Mouse (Mus musculus) macrophage (primary cell): ENCODE data around the gene Anp32e. TPM values are rescaled to one million over a fixed set of nuclear protein-coding genes. Genes with fewer than 3 reads are reported as not detected.
"Not testable (repeated sequence)": the region's sequence is repeated elsewhere in the genome, so short reads cannot be mapped to it uniquely, and the experiment has no call there.

Source experiments
- H3K27ac ChIP-seq: fragments of 350-480 bp; formaldehyde crosslinking; 2 replicates; pipeline ENCODE4 v1.9.0; 2021
- H3K36me3 ChIP-seq: fragments of 350-480 bp; formaldehyde crosslinking; 2 replicates; pipeline ENCODE4 v1.9.0; 2021; ENCODE audit errors: inconsistent target
- H3K4me3 ChIP-seq: fragments of 350-480 bp; formaldehyde crosslinking; 2 replicates; pipeline ENCODE4 v1.9.0; 2021; ENCODE audit errors: inconsistent target
- H3K79me2 ChIP-seq: fragments of 350-480 bp; formaldehyde crosslinking; 2 replicates; pipeline ENCODE4 v1.9.0; 2021; ENCODE audit errors: inconsistent target
- WGBS: methylation state at CpG from one replicate; pipeline ENCODE4 v1.1.7; 2026; ENCODE audit warnings: inconsistent platforms; ENCODE audit not compliant: missing documents; 5-methylcytosine and 5-hydroxymethylcytosine counted together
- polyA plus RNA-seq: library from polyadenylated mRNA; stranded (reverse); fragments of 250-400 nt; gene quantifications from 3 replicates; pipeline ENCODE4 v1.2.4, GENCODE M21; 2018; ENCODE audit warnings: inconsistent platforms
- total RNA-seq, 78 experiments: library from RNA; depleted of rRNA; stranded (reverse); fragments of 250-400 nt; gene quantifications; 1 replicate in 9 of 78; 2 replicates in 24 of 78; 3 replicates in 43 of 78; 4 replicates in 2 of 78; pipeline ENCODE4 v1.2.4; 2018; ENCODE audit warnings: inconsistent platforms in 56 of 78

Gene Anp32e
- total RNA-seq (2018; cell fraction: chromatin; rRNA removed): 10 to 100 TPM in 16 of 26 experiments, 1 to 10 TPM in 10; 5.8 to 31.9 (median 11.0) TPM
- 10 to 100 TPM; 24.0 to 62.5 (median 37.7) TPM for total RNA-seq (2018; cell fraction: cytosol; rRNA removed)
- total RNA-seq (2018; cell fraction: nucleus; rRNA removed): 10 to 100 TPM; 11.2 to 50.9 (median 18.7) TPM
- 40.1 to 196 TPM (median 80.7 TPM) in 3 replicates for polyA plus RNA-seq

GRCm38 (mm10) chr3:95928658-95929503, at the start of gene Anp32e:
Anp32e (plus strand) TSS chr3:95929246.
- Histone ChIP-seq H3K79me2 (peaks cover 42% of the 10 kb centered on the region), H3K36me3 (no peaks in the 10 kb centered on the region), H3K27ac (peak within 1 kb of the TSS; percentile 82), H3K4me3 (peak within 1 kb of the TSS; percentile 94)
- WGBS: 2% methylated on average over 48 of the region's 49 CpGs

GRCm38 (mm10) chr3:95881979-95882815, 46.8 kb upstream of the Anp32e start, which contains the start of gene Ciart:
Ciart (minus strand) TSS chr3:95882251.
- Histone ChIP-seq H3K4me3 (peak within 1 kb of the TSS; percentile 56), H3K36me3 (peaks cover 29% of the 10 kb centered on the region), H3K79me2 (no peaks in the 10 kb centered on the region), H3K27ac (peak within 1 kb of the TSS; percentile 40)
- 1% methylated on average over 65 of the region's 66 CpGs for WGBS

GRCm38 (mm10) chr3:95882816-95883425, 46.1 kb upstream of the Anp32e start:
- H3K36me3 ChIP-seq: peaks cover 31% of the 10 kb centered on the region
- H3K27ac ChIP-seq: peak overlapping the region; percentile 40
- peak overlapping the region; percentile 56 for H3K4me3 ChIP-seq
- WGBS: 2% methylated on average over 23 of the region's 24 CpGs
- no peaks in the 10 kb centered on the region for H3K79me2 ChIP-seq

- Histone ChIP-seq H3K79me2 (peaks cover 4% of the 10 kb centered on the region; the same call in 1 of the 2 replicates), H3K36me3 (peaks cover 31% of the 10 kb centered on the region), H3K4me3 (no peak overlapping the region), H3K27ac (no peak overlapping the region)
- whole genome bisulfite sequencing: 97% methylated on average over 5 of the region's 5 CpGs
Measured at GRCm38 (mm10) chr3:95884400-95884799, 44.6 kb upstream of the Anp32e start.

- peaks cover 31% of the 10 kb centered on the region for H3K36me3 ChIP-seq
- whole genome bisulfite sequencing: 83% methylated on average over 3 of the region's 4 CpGs
Measured at GRCm38 (mm10) chr3:95887596-95887995, 41.5 kb upstream of the Anp32e start.

GRCm38 (mm10) chr3:95889664-95890063, 39.4 kb upstream of the Anp32e start:
- Histone ChIP-seq H3K79me2 (peaks cover 29% of the 10 kb centered on the region), H3K27ac (no peak overlapping the region), H3K4me3 (no peak overlapping the region), H3K36me3 (peaks cover 26% of the 10 kb centered on the region)
- 94% methylated on average over 3 of the region's 3 CpGs for WGBS

More at GRCm38 (mm10) chr3:95887596-95887995, 41.5 kb upstream of the Anp32e start:
- H3K79me2 ChIP-seq: peaks cover 23% of the 10 kb centered on the region
- H3K27ac ChIP-seq: no peak overlapping the region
- H3K4me3 ChIP-seq: no peak overlapping the region

- peak within 1 kb of the TSS; percentile 82 for H3K27ac ChIP-seq
Measured at GRCm38 (mm10) chr3:95891211-95892065, 37.6 kb upstream of the Anp32e start, which contains the start of gene BC028528. BC028528 (minus strand) TSS chr3:95892005.

GRCm38 (mm10) chr3:95892066-95893052, 36.7 kb upstream of the Anp32e start:
- WGBS: 28% methylated on average over 11 of the region's 11 CpGs
- H3K4me3 ChIP-seq: peak overlapping the region; percentile 52

More at GRCm38 (mm10) chr3:95891211-95892065, 37.6 kb upstream of the Anp32e start, which contains the start of gene BC028528:
- Histone ChIP-seq H3K36me3 (peaks cover 10% of the 10 kb centered on the region), H3K79me2 (peaks cover 43% of the 10 kb centered on the region), H3K4me3 (peak within 1 kb of the TSS; percentile 52)
- 9% methylated on average over 12 of the region's 12 CpGs for WGBS

GRCm38 (mm10) chr3:95893126-95893525, 35.9 kb upstream of the Anp32e start:
- Histone ChIP-seq H3K79me2 (peaks cover 43% of the 10 kb centered on the region), H3K36me3 (no peaks in the 10 kb centered on the region; the same call in 1 of the 2 replicates), H3K4me3 (peak overlapping the region; percentile 36), H3K27ac (peak overlapping the region; percentile 82)
- 5% methylated on average over 7 of the region's 7 CpGs for WGBS

More at GRCm38 (mm10) chr3:95892066-95893052, 36.7 kb upstream of the Anp32e start:
- H3K79me2 ChIP-seq: peaks cover 43% of the 10 kb centered on the region
- peak overlapping the region; percentile 82 for H3K27ac ChIP-seq
- peaks cover 1% of the 10 kb centered on the region; the same call in 1 of the 2 replicates for H3K36me3 ChIP-seq

- H3K4me3 ChIP-seq: peak within 1 kb of the TSS; percentile 92
- H3K36me3 ChIP-seq: not testable (repeated sequence)
- peaks cover 43% of the 10 kb centered on the region for H3K79me2 ChIP-seq
- peak within 1 kb of the TSS; percentile 82 for H3K27ac ChIP-seq
- WGBS: 3% methylated on average over 14 of the region's 43 CpGs
Measured at GRCm38 (mm10) chr3:95893606-95894316, 35.3 kb upstream of the Anp32e start, which contains the start of gene Aph1a. Aph1a (plus strand) TSS chr3:95893969.

GRCm38 (mm10) chr3:95894317-95895160, 34.5 kb upstream of the Anp32e start:
- peaks cover 38% of the 10 kb centered on the region for H3K79me2 ChIP-seq
- peak overlapping the region; percentile 78 for H3K27ac ChIP-seq
- 7% methylated on average over 14 of the region's 16 CpGs for WGBS
- peak overlapping the region; percentile 92 for H3K4me3 ChIP-seq
- H3K36me3 ChIP-seq: no peaks in the 10 kb centered on the region; the same call in 1 of the 2 replicates
